Mouse (Mus musculus): ENCODE measurements at regions not wholly inside any gene's neighbourhood (a gene's known extent, or its start where the extent isn't known, plus 50 kb on each side); places are given as distances from the start of the nearest gene placed in this dataset.

DNA sequence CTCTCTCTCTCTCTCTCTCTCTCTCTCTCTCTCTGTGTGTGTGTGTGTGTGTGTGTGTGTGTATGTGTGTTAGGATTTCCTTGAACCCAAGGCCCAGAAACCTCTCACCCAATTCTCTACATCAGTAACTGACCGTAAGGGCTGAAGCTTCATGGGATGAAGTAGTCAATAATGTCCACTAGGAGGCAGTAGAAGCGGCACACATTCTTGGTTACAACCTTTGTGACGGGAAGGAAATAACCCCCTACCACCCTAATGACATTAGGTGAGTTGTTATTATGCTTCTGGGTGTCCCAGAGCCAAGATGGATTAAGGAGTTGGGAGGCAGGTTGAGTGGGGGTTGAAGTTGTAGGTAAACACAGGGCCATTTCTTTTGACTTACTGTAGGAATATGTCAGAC, 55.5 kb upstream of the Itprid1 start:
- no peak for DNase-seq (ENCODE audit: low read depth, low spot score)

DNA sequence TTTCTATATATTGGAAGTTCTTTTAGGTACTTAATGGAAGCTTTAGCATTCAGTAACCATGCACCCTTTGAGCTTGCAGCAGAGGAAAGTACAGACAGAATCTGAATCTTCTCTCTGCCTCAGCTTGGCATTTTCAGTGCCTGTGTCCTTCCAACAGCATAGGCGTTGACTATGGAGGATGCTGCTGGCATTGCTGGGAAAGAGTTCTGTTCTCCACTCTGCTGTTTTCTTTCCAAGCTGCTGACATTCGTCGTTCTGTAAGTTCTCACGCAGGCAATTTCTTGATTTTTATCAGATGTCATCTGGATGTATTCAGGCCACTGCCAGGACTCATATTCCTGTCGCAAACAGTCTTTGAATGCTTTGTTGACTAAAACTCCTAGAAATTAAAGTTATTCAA, 61.2 kb upstream of the Itprid1 start:
- DNase-seq (ENCODE audit: low read depth, low spot score), result no peak

DNA sequence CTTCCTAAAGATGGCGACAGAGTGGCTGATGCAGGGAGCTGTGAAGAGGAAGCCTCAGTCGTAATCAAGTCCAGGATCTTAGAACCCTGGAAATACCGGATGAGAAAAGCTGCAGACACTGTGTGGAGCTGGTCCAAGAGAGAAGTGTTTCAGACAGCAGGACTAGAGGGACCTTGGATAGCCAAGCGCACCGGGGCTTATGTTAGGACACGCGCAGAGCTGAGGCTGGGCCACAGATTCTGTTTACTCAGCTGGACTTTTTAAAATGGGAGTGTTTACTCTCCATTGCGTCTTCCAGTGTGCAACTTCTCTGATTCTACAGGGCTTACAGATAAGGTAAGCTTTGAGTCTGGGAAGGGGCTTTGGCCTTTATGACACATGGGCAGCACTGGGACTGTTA, 66.4 kb upstream of the Itprid1 start:
- DNase-seq (ENCODE audit: low read depth, low spot score), result no peak

DNA sequence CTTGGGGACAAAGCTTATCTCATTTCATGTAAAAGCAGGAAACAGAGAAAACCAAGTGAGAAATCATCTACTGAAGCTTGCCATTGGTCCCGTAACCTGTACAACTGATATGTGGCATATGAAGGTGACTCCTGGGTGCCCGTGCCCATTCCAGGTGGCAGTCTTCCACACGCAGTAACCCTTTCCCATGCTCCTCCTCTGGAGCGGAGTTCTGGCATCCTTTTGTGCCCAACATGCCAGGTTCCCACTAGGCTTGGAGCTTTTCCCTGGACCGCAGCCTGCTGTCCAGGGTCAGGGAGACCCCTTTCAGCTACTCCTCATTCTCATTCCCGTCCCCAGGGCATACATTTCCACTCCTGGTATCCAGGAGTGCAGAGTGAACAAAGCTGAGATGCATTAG, 74.4 kb upstream of the Neurod6 start:
- DNase-seq (ENCODE audit: low read depth, low spot score), result no peak

DNA sequence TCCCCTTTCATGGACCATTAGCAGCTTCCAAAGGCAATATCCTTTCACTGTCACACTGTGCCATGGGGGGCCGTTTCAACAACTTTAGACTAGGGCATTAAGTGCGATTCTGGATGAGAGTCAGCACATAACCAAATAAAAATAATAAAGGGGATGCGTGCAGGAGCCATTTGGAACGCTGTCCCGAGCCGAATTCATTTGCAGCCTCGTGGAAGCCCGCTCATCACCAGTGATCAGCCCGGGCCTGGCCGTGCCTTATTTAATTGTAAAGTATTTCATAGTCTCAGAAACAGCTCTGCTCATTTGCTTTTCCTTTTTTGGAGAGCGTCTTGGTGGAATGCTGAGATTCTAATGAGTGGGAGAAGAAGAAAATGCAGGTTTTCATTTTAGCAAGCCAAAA, 69.8 kb upstream of the Neurod6 start:
- DNase-seq (ENCODE audit: low read depth, low spot score), result no peak

DNA sequence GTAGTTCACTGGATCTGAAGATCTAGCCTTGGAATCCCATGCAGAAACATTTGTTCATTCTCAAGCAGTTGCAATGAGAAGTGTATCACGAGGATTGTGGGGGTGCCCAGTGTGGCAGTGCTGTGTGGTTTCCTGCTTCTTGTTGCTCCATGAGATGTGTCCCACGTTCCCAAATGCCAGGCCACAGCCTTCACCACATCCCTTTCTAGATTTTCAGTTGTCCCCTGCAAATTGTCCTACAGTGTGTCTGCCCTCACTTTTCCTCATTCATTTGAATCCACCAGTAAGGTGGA, 64.7 kb upstream of the Neurod6 start:
- no peak for DNase-seq (ENCODE audit: low read depth, low spot score)

DNA sequence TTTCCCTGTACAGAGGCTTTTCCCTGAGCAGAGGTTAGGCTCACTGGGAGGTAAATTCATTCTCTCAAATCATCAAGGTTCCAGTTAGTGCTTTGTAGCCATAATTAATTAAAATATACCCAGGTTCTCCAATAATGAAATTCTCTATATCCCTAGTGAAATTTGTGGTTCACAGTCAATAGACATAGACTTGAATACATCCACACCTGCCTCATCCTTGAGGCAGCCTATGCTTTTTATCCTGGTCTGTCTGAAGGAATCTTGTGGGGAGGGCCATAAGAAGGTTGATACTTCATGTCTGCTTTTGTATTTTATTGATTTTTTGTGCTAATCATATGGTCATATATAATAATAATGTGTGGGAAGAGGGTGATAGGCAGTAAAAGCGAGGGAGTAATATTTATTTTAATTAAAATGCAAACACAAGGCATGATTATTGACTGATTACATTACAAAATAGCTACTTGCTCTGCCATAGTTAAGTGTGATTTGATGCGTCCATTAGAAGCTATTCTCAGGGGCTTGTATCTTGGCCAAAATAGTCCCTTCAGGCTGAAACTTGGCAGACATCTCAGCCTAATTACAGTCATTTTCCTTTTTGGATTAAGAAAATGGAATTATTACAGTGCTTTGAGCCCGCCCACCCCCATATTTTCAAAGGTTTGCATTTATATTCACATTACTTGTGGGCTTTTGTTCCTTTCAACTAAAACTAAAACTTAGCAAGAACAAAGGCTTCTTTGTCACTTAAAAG, 64.2 kb upstream of the Neurod6 start:
- DNase-seq (ENCODE audit: low read depth, low spot score), result peak; percentile 12

DNA sequence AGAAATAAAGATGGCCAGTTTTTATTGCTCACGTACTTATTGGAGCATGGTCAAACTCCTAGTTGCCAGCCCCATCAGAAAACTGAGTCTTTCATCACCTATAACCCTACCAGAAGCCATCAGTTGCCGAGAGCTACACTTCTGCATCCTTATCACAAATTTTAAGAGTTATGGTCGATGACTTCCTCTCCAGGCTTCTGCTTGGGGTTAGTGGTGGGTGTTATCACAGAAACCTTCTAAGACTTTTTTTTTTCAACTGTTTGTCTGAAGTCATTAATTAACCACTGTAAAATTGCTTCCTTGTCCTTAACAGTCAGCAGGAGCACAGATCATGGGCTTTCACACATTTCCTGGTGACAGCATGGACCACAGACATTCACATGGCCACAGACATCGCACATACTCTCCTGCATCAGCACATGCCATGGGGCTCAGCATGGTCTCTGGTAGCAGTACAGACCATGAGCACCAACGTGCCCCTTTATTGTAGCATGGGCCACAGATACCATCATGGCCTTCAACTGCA, 50.3 kb upstream of the Neurod6 start:
- DNase-seq (ENCODE audit: low read depth, low spot score), result no peak

Measured in brain, embryonic 18.5 days (tissue).